Mouse (Mus musculus): Measurements from ENCODE around the gene Gal3st1. TPM values are rescaled to one million over a fixed set of nuclear protein-coding genes. Genes with fewer than 3 reads are reported as not detected.
"Not testable (repeated sequence)": the region's sequence is repeated elsewhere in the genome, so short reads cannot be mapped to it uniquely, and the experiment has no call there.

Gene Gal3st1
- under 1 TPM; 0.17 to 0.31 TPM for total RNA-seq (2021)

DNA sequence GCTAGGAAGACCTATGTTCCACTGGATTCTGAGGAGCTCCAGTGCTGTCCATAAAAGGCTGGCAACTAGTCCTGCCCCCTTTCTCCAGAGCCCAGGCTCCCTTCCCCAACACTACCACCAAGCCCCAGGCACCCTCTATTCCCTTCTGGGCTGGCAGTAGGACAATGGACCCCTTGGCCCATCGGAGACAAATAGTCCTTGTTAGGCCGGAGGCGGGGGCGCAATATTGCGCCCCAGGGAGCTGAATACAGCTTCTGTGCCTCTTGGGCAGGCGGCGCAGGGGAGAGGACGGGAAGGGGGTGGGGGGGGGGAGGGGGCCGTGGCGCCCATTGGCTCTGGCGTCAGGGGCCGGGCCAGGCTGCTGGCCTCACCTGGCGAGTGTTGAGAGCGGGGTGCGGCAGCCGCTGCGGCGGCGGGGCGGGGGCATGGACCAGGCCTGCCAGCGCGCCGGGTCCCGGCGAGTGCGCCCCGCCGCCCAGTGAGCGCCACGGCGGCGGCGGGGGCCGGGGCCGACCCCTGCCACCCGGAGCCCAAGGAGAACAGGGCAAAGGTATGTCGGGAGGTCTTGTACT is at the start of gene Gal3st1:
Gal3st1 (plus strand) TSS at position 346 of the 572 bp plus-strand sequence.
- DNase-seq (ENCODE audit: low spot score) = no peak
- intact Hi-C loops (cut with DNase I) = no loop called here

DNA sequence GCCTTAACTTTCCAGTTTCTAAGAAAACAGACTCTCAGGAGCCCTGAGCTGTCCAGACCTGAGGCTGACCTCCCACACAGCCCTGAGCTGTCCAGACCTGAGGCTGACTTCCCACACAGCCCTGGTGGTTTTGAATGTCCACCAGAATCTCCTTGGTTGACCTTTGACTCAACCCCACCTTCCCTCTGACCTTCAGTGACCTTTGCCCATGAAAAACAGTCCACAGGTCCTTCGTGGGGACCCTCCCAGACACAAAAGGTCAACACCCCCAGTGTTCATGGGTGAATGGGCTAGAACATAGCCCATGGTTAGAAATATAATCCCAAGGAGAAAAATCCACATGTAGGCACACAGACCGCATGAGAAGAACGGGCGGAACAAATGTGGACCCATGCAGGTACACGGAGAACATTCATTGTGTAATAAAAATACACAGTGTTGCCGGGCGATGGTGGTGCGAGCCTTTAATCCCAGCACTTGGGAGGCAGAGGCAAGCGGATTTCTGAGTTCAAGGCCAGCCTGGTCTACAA is 49.6 kb upstream of the Gal3st1 start:
- no peak for DNase-seq (ENCODE audit: low spot score)
- intact Hi-C loops (cut with DNase I) = no loop called here

DNA sequence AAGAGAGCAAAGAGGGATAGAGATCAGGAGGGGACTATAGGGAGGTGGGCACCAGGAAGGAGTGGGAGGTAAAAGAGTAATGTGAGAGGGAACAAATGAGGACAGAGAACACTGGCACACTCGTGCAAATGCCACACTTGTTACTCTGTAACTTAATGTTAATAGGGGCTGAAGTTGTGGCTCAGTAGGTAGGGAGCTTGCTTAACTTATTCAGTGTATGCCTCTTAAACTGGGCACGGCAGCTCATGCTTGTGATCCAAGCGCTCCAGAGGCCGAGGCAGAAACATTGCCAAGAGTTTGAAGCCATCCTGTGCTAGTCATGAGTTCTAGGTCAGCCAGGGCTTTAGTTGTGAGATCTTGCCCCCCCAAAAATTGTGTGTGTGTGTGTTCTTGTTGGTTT is 48.3 kb upstream of the Gal3st1 start:
- intact Hi-C loops (cut with DNase I) = no loop called here
- no peak for DNase-seq (ENCODE audit: low spot score)

DNA sequence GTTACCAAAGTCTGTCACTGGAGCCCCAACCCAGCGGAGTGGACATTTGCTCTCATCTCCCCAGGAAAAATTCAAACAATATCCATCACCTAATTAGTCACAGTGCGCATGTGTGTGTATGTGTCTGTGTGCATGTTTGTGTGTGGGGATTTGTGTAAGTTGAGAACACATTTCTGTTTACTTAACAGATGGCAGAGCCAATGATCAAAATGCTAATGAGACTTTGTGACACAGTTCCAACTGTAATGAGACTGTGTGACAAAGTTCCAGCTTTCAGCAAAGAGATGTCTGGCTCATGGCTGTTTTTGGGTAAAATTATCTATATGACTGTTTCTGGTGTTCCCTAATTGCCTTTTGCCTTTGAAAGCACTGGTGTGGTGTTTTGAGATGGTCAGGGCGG is 47.1 kb upstream of the Gal3st1 start:
- intact Hi-C loops (cut with DNase I) = no loop called here
- DNase-seq (ENCODE audit: low spot score) = no peak

DNA sequence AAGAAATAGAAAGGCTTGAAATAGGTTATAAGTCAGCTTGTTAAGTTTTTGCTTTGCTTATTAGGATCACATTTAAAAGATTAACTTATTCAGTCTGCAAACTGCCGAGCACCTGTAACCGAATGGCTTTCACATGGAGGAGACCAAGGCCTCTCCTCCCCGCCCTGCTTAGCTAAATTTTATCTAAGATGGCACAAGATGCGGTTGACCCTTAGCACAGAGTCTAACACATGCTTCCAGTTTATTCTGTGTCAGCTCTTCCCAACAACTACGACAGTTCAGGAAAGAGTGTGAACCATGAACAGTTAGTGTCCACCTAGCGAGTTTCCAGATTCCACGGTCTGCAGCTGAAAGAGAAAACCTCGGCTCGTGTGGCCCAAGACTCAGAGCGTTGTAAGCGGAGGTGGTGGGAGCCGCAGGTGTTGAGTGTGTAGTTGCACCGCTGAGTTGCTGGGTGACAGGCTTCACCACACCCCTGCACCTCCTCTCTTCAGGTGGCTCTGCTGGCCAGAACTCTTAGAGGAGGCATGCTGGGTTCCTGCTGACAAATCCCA is 46.0 kb upstream of the Gal3st1 start:
- intact Hi-C loops (cut with DNase I) = no loop called here
- DNase-seq (ENCODE audit: low spot score) = no peak

DNA sequence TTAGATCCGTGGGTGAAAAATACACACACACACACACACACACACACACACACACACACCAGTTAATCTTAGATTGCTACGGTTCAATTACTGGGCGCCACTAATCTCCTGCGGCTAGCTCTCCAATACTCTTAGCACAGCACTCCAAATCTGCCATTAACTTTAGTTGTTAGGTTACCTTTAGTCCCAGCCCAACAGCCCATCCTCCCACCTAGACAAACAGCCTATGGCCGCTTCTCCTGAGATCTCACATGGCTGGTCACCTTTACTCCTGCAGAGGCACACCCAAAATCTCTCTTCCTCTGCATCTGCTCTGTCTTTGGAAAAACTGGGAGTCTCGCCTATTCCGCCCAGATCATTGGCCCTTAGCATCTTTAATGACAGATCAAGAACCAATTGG is 42.1 kb upstream of the Gal3st1 start:
- intact Hi-C loops (cut with DNase I) = no loop called here
- DNase-seq (ENCODE audit: low spot score) = no peak

DNA sequence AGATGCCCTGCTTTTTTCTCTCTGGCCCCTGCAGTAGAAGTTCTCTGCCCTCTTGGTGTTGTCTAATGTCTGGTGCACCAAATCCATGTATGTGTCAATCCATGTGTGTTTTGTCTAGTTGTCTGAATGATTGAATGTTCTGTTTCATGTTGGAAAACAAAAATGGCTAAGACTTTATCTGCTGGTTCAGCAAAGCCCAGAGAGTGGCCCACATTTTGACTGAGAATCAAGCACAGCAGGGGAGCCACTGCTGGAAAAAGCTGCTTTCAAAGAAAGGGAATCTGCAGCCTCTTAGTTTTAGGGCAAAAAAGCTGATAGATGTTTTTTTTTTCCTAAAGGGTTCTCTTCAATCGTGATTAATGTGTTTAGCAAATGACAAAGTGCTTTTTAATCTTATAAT is 37.0 kb upstream of the Gal3st1 start:
- intact Hi-C loops (cut with DNase I) = no loop called here
- no peak for DNase-seq (ENCODE audit: low spot score)

DNA sequence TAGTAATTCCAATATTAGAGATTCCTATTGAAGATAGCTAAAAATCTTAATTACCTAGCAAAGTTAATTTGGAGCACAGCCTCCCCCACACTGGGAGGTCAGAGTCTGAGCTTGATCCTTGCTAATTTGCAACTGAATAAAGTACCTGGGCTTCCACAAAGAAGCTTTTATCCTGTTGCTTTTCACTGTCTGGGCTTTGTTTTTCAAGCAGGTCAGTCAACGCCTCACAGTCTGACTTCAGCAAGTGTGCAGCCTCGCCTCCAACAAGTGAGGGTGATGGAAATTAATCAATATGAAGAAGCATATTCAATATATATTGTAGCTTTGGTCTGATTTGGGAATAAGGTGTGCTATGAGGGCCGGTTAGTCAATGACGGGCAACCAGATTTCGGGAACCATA is 28.6 kb upstream of the Gal3st1 start:
- not testable (repeated sequence) for DNase-seq (ENCODE audit: low spot score)

DNA sequence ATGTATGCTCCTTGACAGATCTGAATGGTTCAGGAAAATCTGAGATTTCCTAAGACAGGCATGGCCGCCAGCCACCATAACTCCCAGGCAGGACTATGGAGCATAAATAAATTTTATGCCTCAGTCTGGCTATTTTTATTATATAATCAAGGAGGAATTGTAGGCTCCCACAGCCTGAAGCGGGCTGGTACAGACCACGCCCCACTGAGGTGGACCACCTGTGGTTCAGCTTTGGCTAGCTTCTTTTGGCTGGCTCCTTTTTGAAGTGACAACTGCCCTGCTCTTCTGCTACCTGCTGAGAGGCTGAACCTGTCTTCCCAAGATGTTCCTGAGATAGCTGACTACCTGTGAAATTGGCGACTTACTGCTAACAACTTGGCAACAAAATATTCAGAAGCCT is 28.1 kb upstream of the Gal3st1 start:
- intact Hi-C loops (cut with DNase I); DNase-seq (ENCODE audit: low spot score): not testable (repeated sequence)

More for the DNA sequence above, 28.6 kb upstream of the Gal3st1 start:
- intact Hi-C loops (cut with DNase I) = not testable (repeated sequence)

DNA sequence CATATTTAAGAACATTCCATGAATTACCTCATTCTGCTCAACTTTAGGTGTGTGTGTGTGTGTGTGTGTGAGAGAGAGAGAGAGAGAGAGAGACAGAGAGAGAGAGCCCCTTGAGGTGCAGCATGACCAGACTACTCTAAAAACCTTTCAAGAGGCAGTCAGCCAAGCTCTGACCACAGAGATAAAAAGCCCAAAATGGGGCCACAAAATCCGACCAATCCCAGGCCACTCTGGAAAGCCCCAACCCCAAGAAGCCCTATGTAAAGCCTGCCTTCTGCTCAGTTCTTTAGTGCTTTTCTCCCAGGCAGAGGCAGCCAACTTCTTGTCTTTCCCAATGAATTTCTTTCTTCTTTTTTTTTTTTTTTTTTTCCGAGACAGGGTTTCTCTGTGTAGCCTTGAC is 22.5 kb upstream of the Gal3st1 start:
- DNase-seq (ENCODE audit: low spot score) = no peak
- intact Hi-C loops (cut with DNase I) = no loop called here

DNA sequence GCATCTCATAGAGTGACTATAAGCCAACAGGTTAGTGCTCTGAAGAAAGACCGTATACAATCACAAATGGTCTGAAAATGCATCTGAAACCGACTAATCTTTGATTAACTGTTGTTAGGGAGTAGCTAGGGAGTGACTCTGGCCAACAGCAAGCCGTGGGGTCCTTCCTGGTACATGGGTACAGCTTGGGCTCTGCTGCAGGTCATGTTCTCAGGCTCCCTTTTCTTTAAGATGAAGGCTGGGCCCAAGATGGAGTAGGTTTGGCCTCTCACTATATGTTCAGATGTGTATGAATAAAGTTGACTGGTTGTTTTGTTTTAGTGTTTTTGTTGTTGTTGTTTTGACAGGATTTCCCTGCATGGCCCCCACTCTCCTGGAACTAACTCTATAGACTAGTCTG is 21.7 kb upstream of the Gal3st1 start:
- no peak for DNase-seq (ENCODE audit: low spot score)
- intact Hi-C loops (cut with DNase I) = no loop called here

DNA sequence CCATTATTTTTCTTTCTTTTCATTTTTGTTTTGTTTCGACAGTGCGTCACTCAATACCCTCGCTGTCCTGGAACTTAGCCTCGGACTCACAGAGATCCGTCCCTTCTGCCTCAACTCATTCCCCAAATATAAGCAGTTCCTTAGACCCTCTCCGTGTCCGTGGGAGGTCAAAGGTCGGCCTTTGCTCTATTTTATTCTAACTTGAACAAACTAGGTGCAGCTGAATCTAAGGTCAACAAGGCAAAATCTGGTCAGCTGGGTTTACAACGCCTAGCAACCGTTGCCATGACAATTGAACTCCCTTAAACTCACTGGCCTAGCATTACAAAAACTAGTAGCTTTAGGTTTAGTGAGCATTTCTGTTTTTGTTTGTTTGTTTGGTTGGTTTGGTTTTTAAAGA is 20.3 kb upstream of the Gal3st1 start:
- DNase-seq (ENCODE audit: low spot score) = no peak
- intact Hi-C loops (cut with DNase I) = no loop called here

DNA sequence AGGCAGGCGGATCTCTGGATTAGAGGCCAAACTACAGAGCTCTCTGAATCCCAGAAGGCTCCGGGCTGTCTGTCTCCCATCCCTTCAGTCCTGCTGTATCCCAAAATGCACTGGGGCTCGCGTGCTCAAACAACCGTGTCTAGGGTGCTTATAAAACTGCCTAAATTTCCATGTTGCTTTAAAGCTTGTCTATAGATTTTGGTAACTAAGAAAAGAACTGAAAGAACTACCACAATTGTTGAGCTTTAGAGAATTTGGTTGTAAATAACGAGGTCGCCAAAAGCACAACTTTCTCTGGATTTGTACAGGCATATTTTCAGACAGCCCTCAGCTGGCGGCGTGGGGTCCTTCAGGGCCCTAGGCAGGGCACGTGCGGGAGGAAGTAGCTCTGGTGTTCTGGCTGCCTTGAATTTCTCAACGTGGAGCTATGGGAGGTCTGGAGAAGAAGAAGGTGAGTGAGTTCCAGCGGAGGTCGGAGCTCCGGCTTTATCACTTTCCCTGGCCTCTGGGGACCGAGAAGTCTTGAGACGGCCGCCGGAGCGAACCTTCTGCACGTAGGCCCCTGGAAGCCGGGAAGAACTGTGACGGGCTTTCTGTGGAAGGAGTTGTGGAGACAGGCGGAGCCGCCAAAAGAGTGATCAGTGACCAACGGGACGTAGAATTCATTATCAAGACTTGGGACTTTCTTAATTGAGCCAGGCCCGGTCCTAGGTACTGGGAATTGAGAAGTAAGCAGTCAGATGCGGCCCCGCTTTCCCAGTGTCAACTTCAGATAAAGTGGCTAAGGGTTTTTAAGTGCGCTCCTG is 19.6 kb upstream of the Gal3st1 start, which contains the start of gene Pes1:
Pes1 (plus strand) TSS at position 366 of the 806 bp plus-strand sequence.
- DNase-seq (ENCODE audit: low spot score) = peak; percentile 61
- intact Hi-C loops (cut with DNase I) = no loop called here

DNA sequence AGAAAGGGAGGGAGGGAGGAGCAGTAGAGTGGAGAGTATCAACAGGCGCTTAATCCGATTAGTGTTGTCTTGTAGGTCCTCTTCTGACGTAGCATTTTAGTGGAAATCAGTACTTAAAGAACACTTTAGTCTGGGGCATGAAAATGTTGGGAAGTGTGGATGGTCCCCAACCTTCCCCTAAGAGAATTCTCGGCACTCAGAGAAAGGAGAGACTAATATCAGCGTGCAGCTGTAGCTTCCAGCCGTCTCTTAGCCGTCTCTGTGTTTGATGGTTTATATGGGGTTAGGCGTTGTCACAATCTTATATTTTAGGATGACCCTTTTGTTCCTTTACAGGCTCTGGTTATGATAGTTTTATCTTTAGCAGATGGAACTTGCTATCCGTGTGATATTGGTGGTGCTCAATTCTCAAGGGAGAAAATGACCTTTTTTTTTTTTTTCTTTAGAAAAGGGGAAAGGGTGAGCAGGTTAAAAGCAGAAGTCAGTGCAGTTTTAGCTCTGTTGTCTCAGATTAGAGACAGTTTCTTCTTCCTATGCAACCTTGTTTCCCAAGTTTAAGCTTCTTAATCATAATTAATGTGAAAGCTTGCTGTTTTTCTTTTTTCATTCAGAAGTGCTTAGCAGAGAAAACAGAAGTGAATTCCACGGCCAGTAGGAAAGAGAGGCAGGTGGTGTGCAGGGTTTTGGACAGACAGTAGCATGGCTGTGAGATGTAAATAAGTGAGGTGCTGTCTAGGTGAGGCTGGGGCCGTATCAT is 18.8 kb upstream of the Gal3st1 start:
- DNase-seq (ENCODE audit: low spot score) = no peak
- intact Hi-C loops (cut with DNase I) = no loop called here

DNA sequence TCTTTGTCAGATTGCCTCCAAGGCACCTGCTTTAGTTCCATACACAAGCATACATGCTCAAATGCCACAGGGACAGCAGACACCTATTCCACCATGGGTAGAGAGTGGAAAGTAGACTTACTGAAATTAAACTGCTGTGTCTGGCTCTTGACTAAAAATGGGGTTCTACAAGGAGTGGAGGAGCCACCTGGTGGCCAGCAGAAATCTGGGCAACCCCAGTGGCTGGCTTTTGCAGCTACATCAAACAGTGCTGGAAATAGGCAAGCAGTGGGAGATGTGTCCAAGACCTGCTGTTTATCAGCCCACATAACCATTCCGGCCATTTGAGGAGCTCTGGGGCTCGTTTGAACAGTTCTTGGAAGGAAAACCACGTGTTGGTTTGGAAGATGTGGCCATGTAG is 13.6 kb upstream of the Gal3st1 start:
- intact Hi-C loops (cut with DNase I) = no loop called here
- no peak for DNase-seq (ENCODE audit: low spot score)

DNA sequence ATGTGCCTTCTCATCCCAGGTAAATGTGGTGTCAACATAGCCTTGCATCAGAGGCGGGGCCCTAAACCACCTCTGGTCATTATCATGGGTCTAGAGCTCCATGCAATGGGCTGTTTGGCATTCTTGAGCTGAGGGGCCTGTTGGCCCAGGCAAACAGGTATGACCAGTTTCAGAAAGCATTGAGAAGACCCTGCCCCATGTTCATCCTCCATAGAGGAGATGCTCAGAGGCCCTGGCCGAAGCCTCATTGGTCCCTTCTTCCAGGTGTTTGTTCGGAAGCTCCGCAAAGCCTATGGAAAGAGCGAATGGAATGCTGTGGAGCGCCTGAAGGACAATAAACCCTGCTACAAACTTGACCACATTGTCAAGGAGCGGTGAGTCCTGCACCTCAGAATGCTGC is 13.1 kb upstream of the Gal3st1 start:
- DNase-seq (ENCODE audit: low spot score) = no peak

DNA sequence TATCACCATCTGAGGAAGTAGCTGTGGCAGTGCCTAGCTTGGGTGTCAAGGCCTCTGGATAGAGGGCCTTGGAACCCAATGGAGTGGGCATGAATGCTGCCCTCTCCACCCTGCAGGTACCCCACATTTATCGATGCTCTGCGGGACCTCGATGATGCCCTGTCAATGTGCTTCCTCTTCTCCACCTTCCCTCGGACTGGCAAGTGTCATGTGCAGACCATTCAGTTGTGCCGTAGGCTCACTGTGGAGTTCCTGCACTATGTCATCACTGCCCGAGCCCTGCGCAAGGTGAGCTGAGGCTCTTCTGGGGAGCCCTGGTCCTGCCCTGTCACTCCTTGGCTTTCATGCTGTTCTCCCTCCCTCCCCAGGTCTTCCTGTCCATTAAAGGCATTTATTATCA is 10.4 kb upstream of the Gal3st1 start:
- no peak for DNase-seq (ENCODE audit: low spot score)
- intact Hi-C loops (cut with DNase I) = no loop called here

More for the DNA sequence above, 13.1 kb upstream of the Gal3st1 start:
- intact Hi-C loops (cut with DNase I) = no loop called here

DNA sequence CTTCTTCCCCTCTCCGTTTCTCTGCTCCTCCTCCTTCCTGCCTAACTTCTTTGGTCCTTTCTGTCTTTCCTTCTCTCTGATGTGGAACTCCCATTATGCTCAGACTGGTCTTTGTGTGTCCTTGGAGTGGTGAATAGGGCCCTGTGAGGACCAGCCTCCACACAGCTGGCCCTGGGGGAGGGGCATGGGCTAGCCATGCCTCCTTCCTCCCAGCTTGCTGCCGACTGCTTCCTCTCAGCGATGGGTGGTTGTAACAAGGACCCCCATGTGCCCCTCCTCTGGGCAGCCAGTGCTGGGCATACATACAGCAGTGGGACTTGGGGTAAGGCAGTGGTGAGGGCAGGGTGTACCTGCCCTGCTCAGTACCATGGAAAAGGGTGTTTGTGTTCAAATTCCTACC is 9.1 kb upstream of the Gal3st1 start:
- no peak for DNase-seq (ENCODE audit: low spot score)
- intact Hi-C loops (cut with DNase I) = no loop called here

DNA sequence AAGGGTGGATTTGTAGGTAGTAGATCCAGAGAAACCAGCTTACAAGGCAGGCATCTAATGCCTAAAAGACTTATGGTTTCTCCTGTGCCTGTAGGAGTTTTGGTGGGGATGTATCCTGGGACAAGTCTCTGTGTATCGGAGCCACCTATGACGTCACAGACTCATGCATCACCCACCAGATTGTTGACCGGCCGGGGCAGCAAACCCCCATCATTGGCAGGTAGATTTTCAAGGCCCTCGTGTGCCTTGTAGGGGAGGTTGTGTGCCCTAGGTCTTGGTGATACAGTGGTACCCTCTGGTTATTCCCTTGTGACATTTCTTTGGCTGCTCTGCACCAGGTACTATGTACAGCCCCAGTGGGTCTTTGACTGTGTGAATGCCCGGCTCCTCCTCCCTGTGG is 6.8 kb upstream of the Gal3st1 start, which contains the start of gene 4930556J24Rik:
4930556J24Rik (minus strand) TSS at position 101 of the 400 bp plus-strand sequence.
- intact Hi-C loops (cut with DNase I) = no loop called here
- no peak for DNase-seq (ENCODE audit: low spot score)

DNA sequence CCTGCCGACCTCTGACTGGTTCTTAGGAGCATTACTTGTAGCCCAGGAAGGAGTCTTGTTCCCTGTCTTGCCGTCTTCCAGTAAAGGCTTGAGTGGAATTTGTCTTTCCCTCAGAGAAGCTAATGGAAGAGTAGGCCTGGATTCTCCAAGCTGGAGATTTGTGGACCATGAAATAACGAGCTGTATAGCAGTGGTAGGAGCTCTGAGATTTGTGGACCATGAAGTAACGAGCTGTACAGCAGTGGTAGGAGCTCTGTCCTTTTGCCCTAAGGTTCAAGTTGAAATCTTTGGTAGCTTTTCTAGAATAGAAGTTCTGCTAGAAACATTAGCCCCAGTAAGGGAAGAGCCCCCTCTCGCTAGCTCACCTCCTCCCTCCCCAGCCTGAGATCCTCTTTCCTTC is 5.0 kb upstream of the Gal3st1 start:
- intact Hi-C loops (cut with DNase I) = no loop called here
- DNase-seq (ENCODE audit: low spot score) = no peak
